ENCODE assay signal across 35 mouse cellular contexts in genomic region chr17:81055522-81055921, GRCm38 (mm10).
"Had no signal": no experiment of that assay in that cellular context is flagged by ENCODE, and none has a peak within 500 bp of the region (broad histone marks: within the 10 kb centered on the region; RNA-seq: fewer than 3 reads in every experiment).

No protein-coding gene starts in this region.

- DNase-seq: heart, postnatal 10 days; heart, postnatal 14 days; heart, postnatal 36 days; heart, postnatal 4 days; kidney, adult 11 months; kidney, adult 18-20 months; kidney, adult 2 months; kidney, adult 8-10 months; kidney, adult 9 months; kidney, postnatal 10 days; kidney, postnatal 14 days; kidney, postnatal 25 days; kidney, postnatal 36 days; kidney, postnatal 4 days; layer of hippocampus, adult 9-11 months; layer of hippocampus, postnatal 36 days had no signal

- ATAC-seq: hindbrain, embryonic 16.5 days; hindbrain, postnatal 0 days; inflammation-experienced regulatory T-cells, adult 6 months; intestine, embryonic 15.5 days; intestine, postnatal 0 days had no signal

- H3K27ac ChIP-seq: heart, embryonic 10.5 days; heart, embryonic 13.5 days; heart, embryonic 15.5 days; hindbrain, embryonic 10.5 days; hindbrain, embryonic 12.5 days; hindbrain, embryonic 13.5 days; hindbrain, embryonic 14.5 days; hindbrain, embryonic 15.5 days; hindbrain, postnatal 0 days; intestine, embryonic 15.5 days; kidney, embryonic 15.5 days; kidney, postnatal 0 days; layer of hippocampus, adult 2 months; left cerebral cortex, adult 2 months had no signal

- H3K9ac ChIP-seq: heart, embryonic 12.5 days; heart, embryonic 13.5 days; heart, embryonic 15.5 days; hindbrain, embryonic 12.5 days; hindbrain, embryonic 13.5 days; hindbrain, embryonic 14.5 days; hindbrain, embryonic 15.5 days; intestine, embryonic 15.5 days; kidney, embryonic 15.5 days had no signal

- H3K4me2 ChIP-seq: heart, embryonic 11.5 days; heart, embryonic 12.5 days; heart, embryonic 13.5 days; heart, embryonic 15.5 days; hindbrain, embryonic 12.5 days; hindbrain, embryonic 13.5 days; hindbrain, embryonic 14.5 days; hindbrain, embryonic 15.5 days; intestine, embryonic 15.5 days; kidney, embryonic 15.5 days had no signal

- H3K4me1 ChIP-seq: heart, embryonic 10.5 days; heart, embryonic 12.5 days; heart, embryonic 15.5 days; hindbrain, embryonic 10.5 days; kidney, embryonic 15.5 days had no signal

- H3K27me3 ChIP-seq: heart, embryonic 12.5 days; heart, embryonic 13.5 days; heart, embryonic 15.5 days; hindbrain, embryonic 12.5 days; hindbrain, embryonic 13.5 days; hindbrain, embryonic 15.5 days; intestine, embryonic 15.5 days; kidney, embryonic 15.5 days had no signal

- H3K4me3 ChIP-seq: heart, embryonic 10.5 days; heart, embryonic 12.5 days; heart, embryonic 13.5 days; heart, embryonic 15.5 days; hindbrain, embryonic 10.5 days; hindbrain, embryonic 12.5 days; hindbrain, embryonic 13.5 days; hindbrain, embryonic 15.5 days; intestine, embryonic 15.5 days; kidney, embryonic 15.5 days; layer of hippocampus, adult 2 months; left cerebral cortex, adult 2 months had no signal

- H3K9me3 ChIP-seq: heart, embryonic 10.5 days; heart, embryonic 12.5 days; heart, embryonic 13.5 days; heart, embryonic 15.5 days; hindbrain, embryonic 10.5 days; hindbrain, embryonic 12.5 days; hindbrain, embryonic 13.5 days; hindbrain, embryonic 15.5 days; intestine, embryonic 15.5 days; kidney, embryonic 15.5 days had no signal
